Mouse (Mus musculus) lung, postnatal 25 days (tissue): Measurements from ENCODE around the gene Gpr39.
"Not testable (repeated sequence)": the region's sequence is repeated elsewhere in the genome, so short reads cannot be mapped to it uniquely, and the experiment has no call there.

ENCODE experiments used
- DNase-seq: peaks from one replicate; pipeline ENCODE4 v3.0.0; 2022; ENCODE audit warnings: low spot score

The Gpr39 gene

DNA sequence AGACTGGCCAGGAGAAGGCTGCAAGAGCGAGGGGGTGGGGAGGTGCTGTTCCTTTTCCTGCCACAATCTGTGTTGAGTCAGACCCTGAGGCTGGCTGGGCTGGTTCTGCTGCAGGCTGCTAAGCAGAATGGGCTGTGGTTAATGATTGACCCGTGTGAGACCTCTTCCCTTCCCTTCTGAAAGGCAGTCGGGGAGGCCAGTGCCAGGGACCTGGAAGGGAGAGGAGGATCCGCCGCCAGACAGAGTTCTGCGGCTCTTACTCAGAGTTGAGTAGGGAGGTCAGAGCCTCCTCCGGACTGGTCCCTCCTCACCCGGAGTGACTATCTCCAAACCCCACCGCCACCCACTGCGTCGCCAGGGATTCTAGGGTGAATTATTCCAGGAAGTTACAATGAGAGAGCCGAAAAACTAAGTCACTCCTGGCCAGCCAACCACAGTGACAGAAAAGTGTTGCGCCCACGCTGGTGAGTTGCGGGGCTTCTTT is at the start of gene Gpr39:
TSS of gene Gpr39 (plus strand) at position 206 of the 484 bp plus-strand sequence.
- DNase-seq, result peak; percentile 81

DNA sequence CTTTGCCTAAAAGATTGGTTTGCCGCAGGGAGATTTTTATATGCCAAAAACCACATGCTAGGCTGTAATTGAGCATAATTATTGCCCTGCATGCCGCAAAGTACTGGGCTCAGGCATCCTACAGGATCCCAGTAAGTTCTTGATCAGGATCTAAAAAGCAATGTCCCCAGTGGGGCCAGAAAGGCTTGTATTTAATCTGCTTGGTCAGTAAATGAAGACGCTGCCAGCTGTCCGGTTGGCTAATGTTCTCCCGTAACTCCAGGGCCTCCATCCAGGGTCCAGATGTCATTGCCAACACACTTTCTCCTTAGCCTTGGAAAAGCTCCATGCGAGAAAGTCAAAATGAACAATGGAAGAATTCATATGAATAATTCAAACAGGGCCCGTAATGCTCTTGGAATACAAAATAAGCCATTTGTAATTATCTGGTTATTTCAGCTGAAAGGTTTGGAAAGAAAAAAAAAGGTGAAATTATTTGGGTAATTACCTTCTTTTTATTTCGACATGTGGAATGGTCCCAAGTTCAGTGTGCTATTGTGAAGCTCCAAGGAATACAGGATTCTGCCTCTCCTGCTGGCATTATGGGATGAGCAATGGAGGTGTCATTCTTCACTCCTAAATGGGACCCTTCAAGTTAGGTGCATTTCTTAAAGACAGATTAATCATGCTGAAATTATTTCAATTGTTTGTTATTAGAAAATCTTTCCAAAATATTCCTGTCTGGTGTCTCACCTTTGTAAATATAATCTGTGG is 37.1 kb upstream of the Gpr39 start:
- no peak for DNase-seq

- DNase-seq, result no peak
Measured at GRCm38 (mm10) chr1:125643643-125644042, 33.2 kb upstream of the Gpr39 start.

GRCm38 (mm10) chr1:125646816-125647215 is 30.0 kb upstream of the Gpr39 start:
- not testable (repeated sequence) for DNase-seq

DNA sequence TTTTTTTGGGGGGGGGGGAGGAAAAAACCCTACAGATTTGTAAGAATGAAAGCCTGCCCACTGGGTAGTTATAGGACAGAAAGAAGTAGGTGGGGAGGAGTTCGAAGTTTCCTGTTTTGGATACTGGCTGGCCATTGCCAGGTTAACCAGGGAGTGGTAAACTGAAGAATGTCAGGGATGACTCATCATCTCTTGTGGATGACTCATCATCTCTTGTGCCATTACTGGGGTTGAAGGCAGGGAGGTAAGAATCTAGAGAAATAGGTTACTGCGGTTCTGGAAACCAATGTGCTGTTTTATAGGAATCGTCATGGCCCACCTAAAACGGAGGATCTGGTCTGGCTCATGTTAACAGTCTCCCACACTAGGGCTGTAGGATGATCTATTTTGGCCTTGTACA is 28.8 kb upstream of the Gpr39 start:
- no peak for DNase-seq

GRCm38 (mm10) chr1:125649056-125649455 is 27.7 kb upstream of the Gpr39 start:
- no peak for DNase-seq

DNA sequence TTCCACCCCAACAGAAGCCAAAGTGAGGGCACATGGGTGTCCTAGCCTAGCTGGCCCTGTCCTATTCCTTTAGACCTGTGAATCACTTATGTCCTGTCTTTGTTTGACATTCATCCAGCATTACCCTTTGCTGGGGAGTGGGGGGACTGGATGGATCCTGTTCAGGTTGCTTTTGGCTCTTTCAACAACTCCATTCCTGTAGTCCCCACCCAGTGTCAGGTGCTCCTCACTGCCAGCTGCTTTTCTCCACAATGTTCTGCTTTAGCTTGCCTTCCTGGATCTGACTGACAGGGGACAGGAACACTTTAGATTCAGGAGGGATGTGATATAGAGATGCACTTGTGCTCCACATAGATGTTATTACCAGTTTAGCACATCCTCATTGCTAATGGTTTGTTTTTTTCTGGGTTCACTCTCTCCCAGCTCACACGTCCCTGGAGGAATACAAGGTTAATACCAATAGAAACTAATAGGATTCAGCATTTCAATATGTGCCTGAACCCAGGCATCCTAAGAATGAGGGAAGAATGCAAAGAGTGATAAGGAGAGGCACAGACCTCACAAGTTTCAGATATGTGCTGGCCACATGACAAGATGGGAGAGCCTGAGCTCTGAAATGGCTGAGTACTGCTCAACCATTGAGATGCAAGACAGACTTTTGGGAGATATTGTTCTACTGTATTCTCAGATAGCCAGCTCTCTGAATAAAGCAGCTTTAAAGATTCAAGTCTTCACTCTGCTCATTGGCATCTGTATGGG is 23.8 kb upstream of the Gpr39 start:
- no peak for DNase-seq

- no peak for DNase-seq
Measured at GRCm38 (mm10) chr1:125657416-125657815, 19.4 kb upstream of the Gpr39 start.

- DNase-seq, result no peak
Measured at GRCm38 (mm10) chr1:125660151-125660550, 16.6 kb upstream of the Gpr39 start.

GRCm38 (mm10) chr1:125660901-125661300 is 15.9 kb upstream of the Gpr39 start:
- no peak for DNase-seq

GRCm38 (mm10) chr1:125662058-125662457 is 14.7 kb upstream of the Gpr39 start:
- DNase-seq, result no peak

DNA sequence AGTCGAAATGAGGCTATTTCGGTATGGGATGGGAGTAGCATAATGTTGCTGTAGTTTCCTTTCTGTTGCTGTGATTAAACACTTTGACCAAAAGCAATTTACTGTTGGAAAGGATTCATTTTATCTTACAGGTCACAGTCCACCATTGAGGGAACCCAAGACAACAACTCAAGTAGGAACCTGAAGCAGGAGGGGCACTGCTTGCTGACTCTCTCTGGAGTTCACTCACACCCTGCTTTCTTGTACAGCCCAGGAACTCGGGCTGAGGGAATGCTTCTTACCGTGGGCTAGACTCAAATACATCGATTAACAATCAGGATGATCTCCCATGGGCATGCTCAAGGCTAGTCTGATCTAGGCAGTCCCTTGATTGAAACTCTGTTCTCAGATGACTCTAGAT is 14.1 kb upstream of the Gpr39 start:
- DNase-seq, result no peak

GRCm38 (mm10) chr1:125663104-125663503 is 13.7 kb upstream of the Gpr39 start:
- DNase-seq, result peak; percentile 80

DNA sequence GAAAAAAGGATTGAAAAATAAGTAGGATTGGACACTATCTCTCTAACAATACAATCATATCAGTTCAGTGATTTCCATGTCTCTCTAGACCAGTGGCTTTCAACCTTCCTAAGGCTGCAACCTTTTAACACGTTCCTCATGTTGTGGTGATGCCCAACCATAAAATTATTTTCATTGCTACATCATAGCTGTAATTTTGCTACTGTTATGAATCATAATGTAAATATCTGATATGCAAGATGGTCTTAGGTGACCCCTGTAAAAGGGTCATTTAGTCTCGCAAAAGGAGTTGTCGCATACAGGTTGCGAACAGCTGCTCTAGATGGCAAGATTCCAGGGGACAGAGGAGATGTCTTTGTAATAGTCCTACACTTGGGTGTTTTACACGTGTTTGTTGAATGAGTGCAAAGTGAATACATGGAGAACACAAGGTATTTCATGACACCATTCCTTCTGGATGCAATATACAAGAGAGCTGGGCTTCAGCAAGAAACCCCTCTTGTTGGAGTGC is 11.6 kb upstream of the Gpr39 start:
- DNase-seq, result no peak

GRCm38 (mm10) chr1:125669035-125669434 is 7.8 kb upstream of the Gpr39 start:
- DNase-seq, result no peak

DNA sequence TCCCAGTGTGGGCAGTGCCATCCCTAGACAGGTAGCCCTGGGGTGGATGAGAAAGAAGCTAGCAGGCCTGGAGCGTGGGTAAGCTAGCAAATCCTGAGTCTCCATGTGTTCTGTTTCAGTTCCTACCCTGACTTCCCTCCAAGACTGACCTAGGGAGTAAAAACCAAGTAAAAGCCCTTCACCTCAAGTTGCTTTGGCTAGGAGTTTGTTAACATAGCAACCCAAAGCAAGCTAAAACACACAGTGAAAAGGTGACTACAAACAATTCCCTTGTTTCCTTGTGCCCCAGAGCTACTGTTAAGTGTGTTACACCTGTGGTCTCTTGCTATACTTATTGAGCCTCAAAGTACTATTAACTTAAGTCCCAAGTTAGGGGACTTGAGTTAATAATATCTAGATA is 1.6 kb upstream of the Gpr39 start:
- DNase-seq, result peak; percentile 63

- peak; percentile 58 for DNase-seq
Measured at GRCm38 (mm10) chr1:125677286-125677685, 491 bp downstream of the Gpr39 start.

- no peak for DNase-seq
Measured at GRCm38 (mm10) chr1:125679522-125680077, 2.8 kb downstream of the Gpr39 start.

DNA sequence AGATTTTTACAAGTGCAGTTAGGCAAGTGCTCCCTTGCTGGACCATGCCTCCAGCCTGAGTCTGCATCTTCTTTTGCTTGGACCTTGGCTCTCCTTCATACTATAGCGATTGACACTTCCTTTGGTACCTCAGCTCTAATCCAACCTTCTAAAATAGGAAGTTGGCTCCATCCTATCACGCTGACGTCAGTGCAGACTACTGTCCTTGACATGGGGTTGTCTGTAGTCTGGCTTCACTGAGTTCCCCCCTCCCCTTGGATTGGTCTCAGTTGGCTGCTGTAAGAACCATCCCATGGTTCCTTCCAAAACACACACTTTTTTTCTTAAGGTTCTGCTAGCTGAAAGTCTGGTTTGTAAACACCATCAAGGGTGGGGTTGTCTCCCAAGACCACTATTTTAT is 7.6 kb downstream of the Gpr39 start:
- DNase-seq, result no peak

DNA sequence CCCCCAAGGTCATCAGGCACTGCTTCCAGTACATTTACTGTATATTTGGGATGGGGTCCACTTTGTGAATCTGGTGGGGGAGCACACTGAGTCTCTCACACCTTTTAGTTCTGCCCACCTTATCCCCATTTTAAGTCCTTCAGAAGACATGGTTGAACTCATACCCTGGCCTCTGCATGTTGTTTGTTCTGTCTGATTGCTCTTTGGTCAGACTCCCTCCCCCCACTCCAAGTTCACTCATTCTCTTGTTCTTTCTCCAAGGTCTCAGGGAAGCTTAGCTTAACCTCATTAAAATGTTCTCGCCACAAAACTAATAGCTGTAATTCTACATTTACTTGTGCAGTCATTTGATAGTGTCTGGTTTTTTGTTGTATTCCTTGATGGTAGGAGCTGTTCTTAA is 8.5 kb downstream of the Gpr39 start:
- DNase-seq, result no peak

- peak; percentile 57 for DNase-seq
Measured at GRCm38 (mm10) chr1:125687701-125688420, 11.1 kb downstream of the Gpr39 start.

DNA sequence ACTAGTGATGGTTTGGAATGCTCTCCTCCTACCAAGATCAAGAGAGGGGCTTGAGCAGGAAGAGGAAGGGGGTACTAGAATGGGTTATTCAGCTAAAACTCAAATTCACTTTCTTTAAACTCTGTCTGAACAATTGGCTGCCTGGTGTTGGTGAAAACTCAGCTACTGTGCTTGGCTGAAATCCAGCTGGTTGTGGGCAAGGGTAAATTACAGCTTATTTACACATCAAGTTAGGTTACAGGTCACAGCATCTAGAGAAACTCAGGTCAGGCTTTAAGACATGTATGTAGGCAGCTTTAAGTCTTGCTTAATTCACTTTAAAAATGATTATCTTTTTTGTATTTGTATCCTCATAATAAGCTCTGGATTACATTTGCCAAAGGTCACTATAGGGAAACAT is 16.7 kb downstream of the Gpr39 start:
- no peak for DNase-seq
